Mouse (Mus musculus) 3134 (cell line): ENCODE data around the gene Syn2.

Experiments
- DNase-seq: peaks from one replicate; pipeline ENCODE4 v3.0.0-alpha.2; 2011; ENCODE audit warnings: low spot score; ENCODE audit not compliant: insufficient read length; ENCODE audit errors: extremely low read depth

Gene Syn2

GRCm38 (mm10) chr6:115284153-115284552, 149.5 kb downstream of the Syn2 start:
- peak; percentile 82 for DNase-seq

DNA sequence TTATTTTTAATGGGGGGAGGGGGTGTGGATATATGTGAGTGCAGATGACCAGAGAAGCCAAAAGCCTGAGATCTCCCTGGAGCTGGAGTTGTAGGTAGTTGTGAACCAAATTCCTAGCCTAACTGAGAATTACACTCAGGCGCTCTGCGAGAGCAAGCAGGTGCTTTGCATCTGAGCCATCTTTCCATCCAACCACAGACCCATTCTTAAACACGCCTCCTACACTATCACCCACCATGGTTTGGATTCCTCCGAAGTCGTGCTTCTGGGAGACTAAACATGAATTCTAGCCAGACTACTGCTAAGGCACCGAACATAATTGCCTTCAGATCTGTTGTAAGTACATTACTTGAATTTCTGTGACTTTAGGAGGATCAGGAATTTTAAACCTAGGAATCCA, 151.7 kb downstream of the Syn2 start:
- DNase-seq = no peak

DNA sequence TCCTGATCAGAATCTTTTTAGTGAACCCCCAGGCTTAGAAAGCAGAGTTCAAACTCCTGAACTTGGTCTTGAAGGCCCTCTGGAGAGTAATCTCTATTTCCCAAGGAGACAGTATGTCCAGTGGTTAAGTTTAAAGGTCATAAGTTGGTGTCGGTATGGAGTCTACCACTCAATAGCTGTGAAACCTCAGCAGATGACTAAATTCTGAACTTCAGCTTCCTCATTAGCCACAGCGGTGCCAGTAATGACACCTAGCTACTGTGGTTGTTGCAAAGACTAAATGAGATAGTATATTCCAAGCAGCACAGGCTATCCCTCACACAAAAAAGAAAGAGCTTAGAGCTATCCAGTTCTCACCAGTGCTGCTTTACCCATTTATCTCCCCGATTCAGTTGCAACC, 153.5 kb downstream of the Syn2 start:
- no peak for DNase-seq

GRCm38 (mm10) chr6:115290561-115290960, 155.9 kb downstream of the Syn2 start:
- no peak for DNase-seq

GRCm38 (mm10) chr6:115291068-115291467, 156.4 kb downstream of the Syn2 start:
- DNase-seq = no peak

- no peak for DNase-seq
Measured at GRCm38 (mm10) chr6:115291823-115292222, 157.1 kb downstream of the Syn2 start.

- no peak for DNase-seq
Measured at GRCm38 (mm10) chr6:115292621-115293020, 157.9 kb downstream of the Syn2 start.

GRCm38 (mm10) chr6:115293877-115294276, 159.2 kb downstream of the Syn2 start:
- peak; percentile 59 for DNase-seq

- DNase-seq = no peak
Measured at GRCm38 (mm10) chr6:115307134-115307533, 172.4 kb downstream of the Syn2 start.

- DNase-seq = no peak
Measured at GRCm38 (mm10) chr6:115312780-115313179, 178.1 kb downstream of the Syn2 start.

DNA sequence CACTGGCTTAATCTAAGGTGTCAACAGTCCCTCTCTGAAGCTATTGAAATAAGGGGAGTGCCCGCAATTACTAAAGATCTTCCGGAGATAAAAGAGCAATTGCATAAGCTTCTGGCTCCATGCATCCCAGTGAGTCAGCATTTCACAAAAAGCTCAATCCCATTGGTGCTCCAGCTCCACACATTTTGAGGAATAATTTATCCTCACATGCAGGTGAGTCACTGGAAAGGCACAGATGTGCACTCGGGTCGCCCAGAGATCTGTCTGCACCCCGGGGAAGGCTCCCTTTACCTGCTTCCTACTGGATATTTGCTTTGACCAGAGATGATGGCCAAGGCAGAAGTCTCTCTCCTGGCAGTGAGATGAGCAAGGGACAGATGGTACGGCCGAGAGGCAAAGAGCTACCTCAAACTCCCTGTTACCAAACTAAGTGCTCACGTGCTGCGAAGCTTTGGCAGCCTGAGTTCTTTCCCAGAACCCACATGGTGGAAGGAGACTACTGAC, 178.6 kb downstream of the Syn2 start:
- peak; percentile 77 for DNase-seq

- DNase-seq = no peak
Measured at GRCm38 (mm10) chr6:115313910-115314309, 179.2 kb downstream of the Syn2 start.

DNA sequence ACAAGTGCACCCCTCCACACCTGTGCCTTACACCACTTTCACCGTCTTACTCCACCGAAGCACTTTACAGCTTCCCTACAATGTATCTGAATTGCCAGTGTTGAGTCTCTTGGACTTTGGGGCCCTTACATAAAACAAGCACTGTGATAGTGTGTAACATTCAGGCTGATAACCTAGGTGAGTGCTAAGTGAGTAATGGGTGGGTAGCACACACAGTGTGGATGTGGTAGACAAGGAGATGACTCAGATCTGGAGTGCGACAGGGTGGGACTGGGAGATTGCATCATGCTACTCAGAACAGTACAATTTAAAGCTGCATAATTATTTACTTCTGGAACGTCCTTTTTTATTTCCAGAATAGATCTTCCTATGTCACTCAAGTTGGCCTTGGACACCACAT, 181.1 kb downstream of the Syn2 start:
- peak; percentile 49 for DNase-seq

DNA sequence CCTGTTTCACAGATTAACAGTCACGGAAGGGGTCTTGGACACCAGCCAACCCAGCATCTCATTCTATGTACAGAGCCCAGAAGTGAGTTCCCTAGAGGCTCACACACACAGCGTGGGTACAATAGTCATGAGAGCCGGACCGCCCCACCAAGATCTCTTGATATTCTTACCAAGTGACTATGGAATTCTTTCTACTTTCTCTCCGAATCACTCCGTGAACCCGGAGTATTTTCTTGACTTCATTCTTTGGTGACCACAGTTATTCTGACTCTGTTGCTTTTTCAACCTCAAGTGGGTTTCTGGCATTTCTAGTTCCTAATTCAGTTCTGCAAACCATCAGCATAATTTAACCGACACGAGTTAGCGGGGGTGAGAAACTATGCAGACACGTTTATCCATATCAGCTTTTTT, 182.1 kb downstream of the Syn2 start:
- peak; percentile 75 for DNase-seq

GRCm38 (mm10) chr6:115318811-115319210, 184.1 kb downstream of the Syn2 start:
- DNase-seq = peak; percentile 72

GRCm38 (mm10) chr6:115319686-115320085, 185.0 kb downstream of the Syn2 start:
- DNase-seq = no peak

GRCm38 (mm10) chr6:115320927-115321714, 186.4 kb downstream of the Syn2 start:
- DNase-seq = no peak

DNA sequence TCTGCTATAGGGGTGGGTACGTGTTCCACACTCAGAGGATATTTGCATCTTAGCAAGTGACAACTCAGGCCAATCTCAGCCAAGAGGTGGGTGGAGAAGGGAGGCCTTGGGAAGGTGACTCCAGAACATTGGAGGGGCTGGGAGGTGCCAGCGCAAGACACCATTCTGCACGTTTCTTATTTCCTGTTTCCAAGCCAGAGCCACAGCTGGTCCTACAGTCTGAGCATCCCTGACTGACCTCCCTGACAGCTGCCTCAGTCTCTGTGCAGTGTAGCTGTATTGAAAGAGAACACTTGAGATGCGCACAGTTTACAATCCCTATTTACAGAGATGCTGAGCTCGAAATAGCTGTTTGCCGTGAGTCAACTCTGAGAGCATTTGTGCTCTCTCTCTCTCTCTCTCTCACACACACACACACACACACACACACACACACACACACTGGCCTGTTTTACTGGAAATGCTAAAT, 187.2 kb downstream of the Syn2 start:
- DNase-seq = no peak

- peak; percentile 57 for DNase-seq
Measured at GRCm38 (mm10) chr6:115322956-115323355, 188.3 kb downstream of the Syn2 start.

- no peak for DNase-seq
Measured at GRCm38 (mm10) chr6:115330964-115331363, 196.3 kb downstream of the Syn2 start.
